Mouse (Mus musculus) lung, embryonic 16.5 days (tissue): ENCODE results near the gene Map7d2. TPM values are rescaled to one million over a fixed set of nuclear protein-coding genes. Genes with fewer than 3 reads are reported as not detected.
"Not testable (repeated sequence)": the region's sequence is repeated elsewhere in the genome, so short reads cannot be mapped to it uniquely, and the experiment has no call there.

Source experiments
- ATAC-seq: fragments of 200-750 bp; cut with Nextera tagmentation; 2 replicates; pipeline ENCODE4 v1.8.0; 2017; ENCODE audit warnings: low read depth, mild to moderate bottlenecking, moderate library complexity
- H3K27ac ChIP-seq: fragments of 300-500 bp; sonication (generic); 2 replicates; pipeline ENCODE4 v1.5.1; 2014; ENCODE audit warnings: mild to moderate bottlenecking, control low read depth, low read length
- H3K27me3 ChIP-seq: fragments of 300-500 bp; sonication (generic); 2 replicates; pipeline ENCODE4 v1.6.1; 2014; ENCODE audit warnings: low read depth, low read length, mixed read lengths; ENCODE audit not compliant: control insufficient read depth, insufficient read depth
- H3K36me3 ChIP-seq: fragments of 300-500 bp; sonication (generic); 2 replicates; pipeline ENCODE4 v1.6.1; 2014; ENCODE audit warnings: low read length; ENCODE audit not compliant: control insufficient read depth, insufficient read depth
- H3K4me1 ChIP-seq: fragments of 300-500 bp; sonication (generic); replicated peaks from 2 replicates; pipeline ENCODE4 v1.6.1; 2014; ENCODE audit warnings: low read length, mixed read lengths; ENCODE audit not compliant: control insufficient read depth, insufficient read depth
- H3K4me2 ChIP-seq: fragments of 300-500 bp; sonication (generic); 2 replicates; pipeline ENCODE4 v1.6.1; 2014; ENCODE audit warnings: low read depth, low read length, control low read depth
- H3K4me3 ChIP-seq: fragments of 300-500 bp; sonication (generic); 2 replicates; pipeline ENCODE4 v1.5.1; 2014; ENCODE audit warnings: mild to moderate bottlenecking, low read length, control low read depth
- H3K9ac ChIP-seq: fragments of 300-500 bp; sonication (generic); 2 replicates; pipeline ENCODE4 v1.6.1; 2014; ENCODE audit warnings: low read length, control low read depth
- H3K9me3 ChIP-seq: fragments of 300-500 bp; sonication (generic); 2 replicates; pipeline ENCODE4 v1.6.1; 2016; ENCODE audit warnings: low read length; ENCODE audit not compliant: control insufficient read depth
- WGBS: fragments of 180-500 bp; shearing (Covaris S2); extraction: QIAGEN DNeasy Blood & Tissue Kit; methylation state at CpG from one replicate; pipeline ENCODE4 v1.1.7; 2014; 5-methylcytosine and 5-hydroxymethylcytosine counted together
- polyA plus RNA-seq: library from polyadenylated mRNA; unstranded; fragments of >200 nt; fragmentation: Nextera tagmentation; extraction: Ambion mirVana; gene quantifications from 2 replicates; pipeline ENCODE4 v1.2.1, GENCODE M21; 2015

Map7d2 gene
- polyA plus RNA-seq, 1 experiment from 2014 or later: 2.0 TPM

- Histone ChIP-seq H3K9ac (peak overlapping the region; percentile 19; the same call in 1 of the 2 replicates), H3K27ac (no peak overlapping the region), H3K9me3 (no peaks in the 10 kb centered on the region), H3K27me3 (peaks cover 12% of the 10 kb centered on the region), H3K4me2 (peak overlapping the region; percentile 95), H3K36me3 (no peaks in the 10 kb centered on the region), H3K4me1 (no peaks in the 10 kb centered on the region), H3K4me3 (peak overlapping the region; percentile 56)
- 11% methylated on average over 43 of the region's 65 CpGs for WGBS
- peak; percentile 23 for ATAC-seq
These were observed 679 bp downstream of the Map7d2 start for GRCm38 (mm10) chrX:159414829-159415673.

- ATAC-seq, H3K4me2 ChIP-seq, H3K36me3 ChIP-seq, H3K27me3 ChIP-seq, H3K4me3 ChIP-seq, H3K27ac ChIP-seq, H3K9ac ChIP-seq, H3K9me3 ChIP-seq, H3K4me1 ChIP-seq: not testable (repeated sequence)
- 87% methylated on average over 3 of the region's 3 CpGs for WGBS
These were observed 16.1 kb downstream of the Map7d2 start for GRCm38 (mm10) chrX:159430507-159430906.

GRCm38 (mm10) chrX:159442128-159442527 lies 27.8 kb downstream of the Map7d2 start:
- Histone ChIP-seq H3K36me3 (no peaks in the 10 kb centered on the region), H3K4me3 (no peak overlapping the region), H3K9ac (no peak overlapping the region), H3K4me1 (no peaks in the 10 kb centered on the region), H3K27me3 (no peaks in the 10 kb centered on the region), H3K4me2 (no peak overlapping the region), H3K27ac (no peak overlapping the region), H3K9me3 (no peaks in the 10 kb centered on the region)
- ATAC-seq: no peak
- 21% methylated on average over 3 of the region's 3 CpGs for WGBS

- 75% methylated on average over 1 of the region's 1 CpGs for WGBS
- H3K4me2 ChIP-seq: no peak overlapping the region
- no peaks in the 10 kb centered on the region for H3K4me1 ChIP-seq
- H3K27ac ChIP-seq: no peak overlapping the region
- no peak for ATAC-seq
- no peaks in the 10 kb centered on the region for H3K9me3 ChIP-seq
- no peaks in the 10 kb centered on the region for H3K36me3 ChIP-seq
- no peak overlapping the region for H3K4me3 ChIP-seq
- no peaks in the 10 kb centered on the region for H3K27me3 ChIP-seq
- H3K9ac ChIP-seq: no peak overlapping the region
These were observed 32.8 kb downstream of the Map7d2 start for GRCm38 (mm10) chrX:159447133-159447532.

- no peaks in the 10 kb centered on the region for H3K9me3 ChIP-seq
- WGBS: 70% methylated on average over 7 of the region's 7 CpGs
- no peaks in the 10 kb centered on the region for H3K4me1 ChIP-seq
- H3K36me3 ChIP-seq: no peaks in the 10 kb centered on the region
- no peaks in the 10 kb centered on the region for H3K27me3 ChIP-seq
- no peak for ATAC-seq
- H3K4me2 ChIP-seq: no peak overlapping the region
- H3K27ac ChIP-seq: no peak overlapping the region
- H3K4me3 ChIP-seq: no peak overlapping the region
- no peak overlapping the region for H3K9ac ChIP-seq
These were observed 44.8 kb downstream of the Map7d2 start for GRCm38 (mm10) chrX:159459006-159459654.

GRCm38 (mm10) chrX:159474799-159475198 lies 60.4 kb downstream of the Map7d2 start:
- Histone ChIP-seq H3K9me3 (no peaks in the 10 kb centered on the region), H3K27ac (no peak overlapping the region), H3K4me1 (no peaks in the 10 kb centered on the region), H3K9ac (no peak overlapping the region), H3K27me3 (no peaks in the 10 kb centered on the region), H3K4me2 (no peak overlapping the region), H3K36me3 (no peaks in the 10 kb centered on the region), H3K4me3 (no peak overlapping the region)
- ATAC-seq: no peak
- 60% methylated on average over 1 of the region's 1 CpGs for WGBS

GRCm38 (mm10) chrX:159478243-159478940 lies 64.0 kb downstream of the Map7d2 start:
- H3K27me3 ChIP-seq, H3K27ac ChIP-seq, H3K4me1 ChIP-seq, H3K36me3 ChIP-seq, H3K9me3 ChIP-seq, H3K4me2 ChIP-seq, ATAC-seq, H3K4me3 ChIP-seq, H3K9ac ChIP-seq: not testable (repeated sequence)
- 74% methylated on average over 4 of the region's 4 CpGs for WGBS

- Histone ChIP-seq H3K27ac (no peak overlapping the region), H3K9ac (no peak overlapping the region), H3K27me3 (no peaks in the 10 kb centered on the region), H3K4me1 (no peaks in the 10 kb centered on the region), H3K36me3 (no peaks in the 10 kb centered on the region), H3K9me3 (no peaks in the 10 kb centered on the region), H3K4me2 (no peak overlapping the region), H3K4me3 (no peak overlapping the region)
- 73% methylated on average over 1 of the region's 1 CpGs for WGBS
- ATAC-seq: no peak
These were observed 69.9 kb downstream of the Map7d2 start for GRCm38 (mm10) chrX:159484247-159484646.

GRCm38 (mm10) chrX:159503181-159503580 lies 88.8 kb downstream of the Map7d2 start:
- ATAC-seq: no peak

More at GRCm38 (mm10) chrX:159503181-159503580, 88.8 kb downstream of the Map7d2 start:
- no peak overlapping the region for H3K4me2 ChIP-seq
- H3K27me3 ChIP-seq: no peaks in the 10 kb centered on the region
- no peak overlapping the region for H3K9ac ChIP-seq
- H3K9me3 ChIP-seq: no peaks in the 10 kb centered on the region
- WGBS: 39% methylated on average over 2 of the region's 2 CpGs
- no peaks in the 10 kb centered on the region for H3K4me1 ChIP-seq
- H3K4me3 ChIP-seq: no peak overlapping the region
- no peaks in the 10 kb centered on the region for H3K36me3 ChIP-seq
- H3K27ac ChIP-seq: no peak overlapping the region
